Mouse (Mus musculus) CH12.LX (cell line): Measurements from ENCODE around the gene Frrs1. TPM values are rescaled to one million over a fixed set of nuclear protein-coding genes. Genes with fewer than 3 reads are reported as not detected.

Source experiments
- DNase-seq: peaks from one replicate; pipeline ENCODE4 v3.0.0-alpha.2; 2013; ENCODE audit errors: extremely low read depth
- H3K27ac ChIP-seq: 2 replicates; pipeline ENCODE4 v1.5.1; 2012; ENCODE audit warnings: low read depth, mild to moderate bottlenecking, control low read depth, moderate library complexity; ENCODE audit not compliant: insufficient read depth
- H3K27me3 ChIP-seq: replicated peaks from 2 replicates; pipeline ENCODE3; 2012; ENCODE audit warnings: inconsistent platforms
- H3K36me3 ChIP-seq, 2 experiments: replicated peaks in 1 of 2; 2 replicates each; pipeline versions ENCODE3 to v1.6.1; 2012; ENCODE audit warnings: inconsistent platforms in 1 of 2, low read length in 1 of 2, mild to moderate bottlenecking in 1 of 2, mixed read lengths in 1 of 2, moderate library complexity in 1 of 2; ENCODE audit not compliant: control insufficient read depth in 1 of 2, insufficient read depth in 1 of 2
- H3K4me1 ChIP-seq, 2 experiments: 2 replicates each; pipeline ENCODE4 v1.6.1; 2012; ENCODE audit warnings: inconsistent platforms in 1 of 2, moderate library complexity in 1 of 2; ENCODE audit not compliant: insufficient read depth in 2 of 2, control insufficient read depth in 1 of 2
- H3K4me2 ChIP-seq: 2 replicates; pipeline ENCODE4 v1.6.1; 2012; ENCODE audit warnings: low read depth, mild to moderate bottlenecking, control low read depth; ENCODE audit not compliant: poor library complexity, insufficient read depth, severe bottlenecking
- H3K4me3 ChIP-seq, 3 experiments: fragments of 150-350 bp in 1 of 3; sonication (generic) in 1 of 3; replicated peaks in 1 of 3; 2 replicates each; pipeline versions ENCODE3 to v1.5.1; 2011 to 2012; ENCODE audit warnings: low read depth in 2 of 3, low read length in 2 of 3, mild to moderate bottlenecking in 2 of 3, moderate library complexity in 2 of 3, control low read depth in 1 of 3, improper control_type of control experiment in 1 of 3, inconsistent platforms in 1 of 3, mixed read lengths in 1 of 3; ENCODE audit not compliant: poor library complexity in 1 of 3
- H3K79me2 ChIP-seq: replicated peaks from 2 replicates; pipeline ENCODE4 v1.6.1; 2012; ENCODE audit warnings: mild to moderate bottlenecking, moderate library complexity; ENCODE audit not compliant: control insufficient read depth, poor library complexity, insufficient read depth, severe bottlenecking; ENCODE audit errors: extremely low read depth
- H3K9ac ChIP-seq: 2 replicates; pipeline ENCODE4 v1.6.1; 2012; ENCODE audit warnings: low read depth, mild to moderate bottlenecking, control low read depth, moderate library complexity; ENCODE audit not compliant: insufficient read depth
- H3K9me3 ChIP-seq: replicated peaks from 2 replicates; pipeline ENCODE3; 2012; ENCODE audit warnings: low read length, inconsistent platforms, mixed read lengths
- BHLHE40 ChIP-seq: IDR thresholded peaks from 2 replicates; pipeline ENCODE4 v1.6.1; 2011; ENCODE audit warnings: mild to moderate bottlenecking, low read depth, low read length, improper control_type of control experiment
- E2F4 ChIP-seq: IDR thresholded peaks from 2 replicates; pipeline ENCODE4 v1.6.1; 2011; ENCODE audit warnings: low read depth, low read length, improper control_type of control experiment; ENCODE audit not compliant: insufficient replicate concordance
- ELF1 ChIP-seq: IDR thresholded peaks from 2 replicates; pipeline ENCODE4 v1.6.1; 2014; ENCODE audit warnings: low read depth, mild to moderate bottlenecking, inconsistent platforms, low read length, improper control_type of control experiment
- EP300 ChIP-seq: IDR thresholded peaks from 2 replicates; pipeline ENCODE4 v1.6.1; 2011; ENCODE audit warnings: low read length, improper control_type of control experiment
- JUND ChIP-seq: conservative IDR thresholded peaks from 2 replicates; pipeline ENCODE4 v1.6.1; 2011; ENCODE audit warnings: low read depth, low read length, improper control_type of control experiment
- KAT2A ChIP-seq: IDR thresholded peaks from 2 replicates; pipeline ENCODE4 v1.6.1; 2012; ENCODE audit warnings: low read length, improper control_type of control experiment, inconsistent platforms; ENCODE audit not compliant: insufficient replicate concordance
- MAX ChIP-seq: IDR thresholded peaks from 2 replicates; pipeline ENCODE4 v1.6.1; 2011; ENCODE audit warnings: low read length, improper control_type of control experiment
- MAZ ChIP-seq: IDR thresholded peaks from 2 replicates; pipeline ENCODE4 v1.6.1; 2012; ENCODE audit warnings: low read depth, mild to moderate bottlenecking, inconsistent platforms, low read length, improper control_type of control experiment, moderate library complexity
- NELFE ChIP-seq: IDR thresholded peaks from 2 replicates; pipeline ENCODE4 v1.6.1; 2011; ENCODE audit warnings: low read depth, low read length, improper control_type of control experiment
- RCOR1 ChIP-seq: conservative IDR thresholded peaks from 2 replicates; pipeline ENCODE4 v1.6.1; 2012; ENCODE audit warnings: low read depth, mild to moderate bottlenecking, inconsistent platforms, low read length, improper control_type of control experiment
- SIN3A ChIP-seq: IDR thresholded peaks from 2 replicates; pipeline ENCODE4 v1.6.1; 2012; ENCODE audit warnings: low read length, improper control_type of control experiment, inconsistent platforms
- SMC3 ChIP-seq: IDR thresholded peaks from 2 replicates; pipeline ENCODE4 v1.6.1; 2011; ENCODE audit warnings: low read depth, low read length, improper control_type of control experiment
- TCF12 ChIP-seq: IDR thresholded peaks from 2 replicates; pipeline ENCODE4 v1.6.1; 2014; ENCODE audit warnings: low read depth, mild to moderate bottlenecking, inconsistent platforms, low read length, improper control_type of control experiment
- USF2 ChIP-seq: conservative IDR thresholded peaks from 2 replicates; pipeline ENCODE4 v1.6.1; 2011; ENCODE audit warnings: low read depth, low read length, improper control_type of control experiment
- ZKSCAN1 ChIP-seq: IDR thresholded peaks from 2 replicates; pipeline ENCODE4 v1.6.1; 2012; ENCODE audit warnings: low read depth, inconsistent platforms, low read length, improper control_type of control experiment, borderline replicate concordance
- ZMIZ1 ChIP-seq: IDR thresholded peaks from 2 replicates; pipeline ENCODE4 v1.6.1; 2012; ENCODE audit warnings: low read depth, mild to moderate bottlenecking, inconsistent platforms, low read length, improper control_type of control experiment
- ZNF384 ChIP-seq: IDR thresholded peaks from 2 replicates; pipeline ENCODE4 v1.6.1; 2012; ENCODE audit warnings: low read depth, low read length, improper control_type of control experiment, inconsistent platforms
- dilution Hi-C: fragments of 300-500 bp; cut with MboI; formaldehyde crosslinking; loops from 2 replicates; pipeline ENCODE4 v1.14.3; 2020; ENCODE audit warnings: low sequenced_read_pairs; ENCODE audit not compliant: extremely low pct_unique_long_range_greater_than_20kb, extremely low pct_ligation_motif_present
- in situ Hi-C: fragments of 300-500 bp; cut with MboI; formaldehyde crosslinking; loops from 3 replicates; pipeline ENCODE4 v1.14.3; 2019; ENCODE audit warnings: low sequenced_read_pairs, low pct_ligation_motif_present, low pct_unique_long_range_greater_than_20kb, mixed read lengths
- polyA plus RNA-seq: library from polyadenylated mRNA; unstranded; fragments of >175 nt; gene quantifications from 2 replicates; pipeline ENCODE4 v1.2.1, GENCODE M21; 2012; ENCODE audit warnings: low read depth; ENCODE audit not compliant: insufficient read length
- total RNA-seq, 2 experiments: library from RNA; depleted of rRNA; stranded (reverse); fragments of 300-350 nt in 1 of 2; fragments of >200 nt in 1 of 2; gene quantifications; 2 replicates each; pipeline ENCODE4 v1.2.3; 2012 to 2014

Frrs1 gene
- total and polyA plus RNA-seq, 3 experiments, result 11.0 to 34.9 (median 16.5) TPM

DNA sequence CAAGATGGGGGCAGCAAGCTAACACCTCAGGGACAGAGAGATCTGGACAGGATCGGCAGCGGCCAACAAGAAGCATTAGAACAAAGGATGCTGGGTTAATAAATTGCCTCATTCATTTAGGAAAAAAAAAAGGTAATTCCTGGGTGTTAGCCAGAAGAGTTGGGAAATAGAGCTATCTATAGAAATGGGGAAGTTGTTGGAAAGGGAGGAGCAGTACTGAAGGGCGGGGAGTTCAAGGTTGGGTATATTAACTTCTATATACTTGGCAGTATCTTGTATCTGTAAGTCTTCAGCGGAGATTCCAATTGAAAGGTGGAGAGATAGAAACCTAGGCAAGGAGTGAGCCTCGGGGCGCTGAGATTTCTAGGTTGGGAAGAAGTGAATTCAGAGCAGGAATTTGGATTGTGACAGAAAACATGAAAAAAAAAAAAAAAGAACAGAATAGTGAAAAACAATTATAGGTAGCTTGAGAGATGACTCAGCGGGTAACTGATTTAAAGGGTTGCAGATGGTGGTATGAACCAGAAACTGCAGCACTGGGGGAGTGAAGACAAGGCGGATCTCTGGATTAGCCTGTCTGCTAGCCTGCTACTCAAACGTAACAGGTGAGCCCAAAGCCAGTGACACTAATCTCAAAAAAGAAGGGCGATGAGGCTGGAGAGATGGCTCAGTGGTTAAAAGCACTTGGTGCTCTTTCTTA lies 14.2 kb upstream of the Frrs1 start:
- in situ Hi-C loops, result loop anchor here (25.0 kb wide), 1 partner anchor 508 kb away; no protein-coding TSS in a partner anchor
- Histone ChIP-seq H3K4me3 (no peak overlapping the region), H3K36me3 (no peaks in the 10 kb centered on the region), H3K9ac (no peak overlapping the region)
- TF ChIP-seq MAZ (no peak), SMC3 (no peak), RCOR1 (no peak), TCF12 (no peak), EP300 (no peak), KAT2A (no peak), ZNF384 (no peak), USF2 (no peak), ZMIZ1 (no peak), ZKSCAN1 (no peak), MAX (no peak), NELFE (no peak)
- TF ChIP-seq, all 38 proteins: peak for 0
- Histone ChIP-seq H3K79me2 (no peaks in the 10 kb centered on the region), H3K27ac (no peak overlapping the region), H3K27me3 (peaks cover 4% of the 10 kb centered on the region), H3K4me2 (no peak overlapping the region), H3K4me1 (no peaks in the 10 kb centered on the region), H3K9me3 (no peaks in the 10 kb centered on the region)
- no peak for DNase-seq
- dilution Hi-C loops, result no loop called here

DNA sequence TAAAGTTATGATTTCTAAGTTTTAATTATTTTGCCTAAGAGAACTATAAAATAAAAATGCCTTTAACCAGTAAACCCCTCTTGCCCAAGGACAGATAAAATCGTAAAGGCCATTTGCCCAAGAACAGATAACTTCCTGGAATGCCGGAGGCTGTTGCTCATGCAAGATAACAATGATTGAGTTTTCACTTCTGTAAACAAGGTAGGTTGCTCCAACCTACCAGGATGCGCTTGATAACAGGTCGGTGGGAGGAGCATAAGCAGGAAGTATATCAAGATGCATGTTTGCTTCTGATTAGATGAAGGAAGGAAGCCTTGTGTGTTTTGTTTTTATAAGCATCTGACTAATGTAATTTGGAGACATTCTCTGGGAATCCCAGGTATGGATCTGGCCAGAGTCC lies 13.2 kb upstream of the Frrs1 start:
- Histone ChIP-seq H3K9ac (no peak overlapping the region), H3K4me2 (no peak overlapping the region), H3K27ac (no peak overlapping the region), H3K79me2 (no peaks in the 10 kb centered on the region), H3K9me3 (no peaks in the 10 kb centered on the region), H3K36me3 (no peaks in the 10 kb centered on the region), H3K27me3 (peaks cover 8% of the 10 kb centered on the region), H3K4me3 (no peak overlapping the region), H3K4me1 (no peaks in the 10 kb centered on the region)
- dilution Hi-C loops, result no loop called here
- DNase-seq, result no peak
- in situ Hi-C loops, result loop anchor here (25.0 kb wide), 1 partner anchor 509 kb away; no protein-coding TSS in a partner anchor
- TF ChIP-seq ELF1, result no peak
- TF ChIP-seq BHLHE40, result no peak
- TF ChIP-seq MAZ, result no peak
- no peak for TF ChIP-seq SMC3
- no peak for TF ChIP-seq EP300
- no peak for TF ChIP-seq SIN3A
- no peak for TF ChIP-seq E2F4
- no peak for TF ChIP-seq JUND
- TF ChIP-seq KAT2A, result no peak
- TF ChIP-seq USF2, result no peak
- TF ChIP-seq TCF12, result no peak
